Mouse (Mus musculus): ENCODE measurements at regions not wholly inside any gene's neighbourhood (a gene's known extent, or its start where the extent isn't known, plus 50 kb on each side); places are given as distances from the start of the nearest gene placed in this dataset.

- intact Hi-C loops (cut with DNase I) = no loop called here
- no peak for DNase-seq (ENCODE audit: extremely low spot score in 1 of 2, low spot score in 2 of 2)
Measured at GRCm38 (mm10) chr12:14591631-14592030, 439.8 kb upstream of the Fam84a start.

- DNase-seq (ENCODE audit: extremely low spot score in 1 of 2, low spot score in 2 of 2) = no peak
Measured at GRCm38 (mm10) chr12:14574258-14574657, 422.4 kb upstream of the Fam84a start.

GRCm38 (mm10) chr12:14564951-14565350 is 413.1 kb upstream of the Fam84a start:
- no peak for DNase-seq (ENCODE audit: extremely low spot score in 1 of 2, low spot score in 2 of 2)
- intact Hi-C loops (cut with DNase I) = no loop called here

More at GRCm38 (mm10) chr12:14574258-14574657, 422.4 kb upstream of the Fam84a start:
- intact Hi-C loops (cut with DNase I) = no loop called here

GRCm38 (mm10) chr12:14552121-14552520 is 400.3 kb upstream of the Fam84a start:
- intact Hi-C loops (cut with DNase I) = no loop called here
- DNase-seq (ENCODE audit: extremely low spot score in 1 of 2, low spot score in 2 of 2) = no peak

GRCm38 (mm10) chr12:14549271-14549670 is 397.4 kb upstream of the Fam84a start:
- intact Hi-C loops (cut with DNase I) = no loop called here
- no peak for DNase-seq (ENCODE audit: extremely low spot score in 1 of 2, low spot score in 2 of 2)

GRCm38 (mm10) chr12:14521773-14522172 is 369.9 kb upstream of the Fam84a start:
- DNase-seq (ENCODE audit: extremely low spot score in 1 of 2, low spot score in 2 of 2) = no peak
- intact Hi-C loops (cut with DNase I) = no loop called here

- DNase-seq (ENCODE audit: extremely low spot score in 1 of 2, low spot score in 2 of 2) = peak in 1 of 2 experiments; percentile 2
- intact Hi-C loops (cut with DNase I) = no loop called here
Measured at GRCm38 (mm10) chr12:14515588-14515987, 363.7 kb upstream of the Fam84a start.
